Mouse (Mus musculus) ES-E14 (cell line): ENCODE measurements at regions not wholly inside any gene's neighbourhood (a gene's known extent, or its start where the extent isn't known, plus 50 kb on each side); places are given as distances from the start of the nearest gene placed in this dataset.

Experiments
- DNase-seq: peaks from one replicate; pipeline ENCODE4 v3.0.0-alpha.2; 2013; ENCODE audit warnings: low read depth, low spot score
- H3K27ac ChIP-seq: 2 replicates; pipeline ENCODE4 v1.5.1; 2012; ENCODE audit warnings: low read depth, mild to moderate bottlenecking, low read length, moderate library complexity, mixed read lengths; ENCODE audit not compliant: poor library complexity, insufficient read depth, severe bottlenecking
- H3K36me3 ChIP-seq: 2 replicates; pipeline ENCODE4 v1.6.1; 2012; ENCODE audit warnings: mild to moderate bottlenecking, low read length, moderate library complexity, mixed read lengths; ENCODE audit not compliant: control insufficient read depth, poor library complexity, insufficient read depth, severe bottlenecking
- H3K4me1 ChIP-seq, 2 experiments: fragments of 150-350 bp in 1 of 2; sonication (generic) in 1 of 2; 2 replicates each; pipeline ENCODE4 v1.6.1; 2012; ENCODE audit warnings: low read length in 2 of 2, mild to moderate bottlenecking in 1 of 2, mixed read lengths in 1 of 2; ENCODE audit not compliant: control insufficient read depth in 2 of 2, insufficient read depth in 2 of 2, poor library complexity in 1 of 2
- H3K4me3 ChIP-seq, 2 experiments: fragments of 150-350 bp in 1 of 2; sonication (generic) in 1 of 2; 2 replicates each; pipeline ENCODE4 v1.5.1; 2012; ENCODE audit warnings: low read length in 2 of 2, low read depth in 1 of 2, mild to moderate bottlenecking in 1 of 2, mixed read lengths in 1 of 2; ENCODE audit not compliant: insufficient read depth in 1 of 2, poor library complexity in 1 of 2, severe bottlenecking in 1 of 2
- H3K9ac ChIP-seq: 2 replicates; pipeline ENCODE4 v1.6.1; 2012; ENCODE audit warnings: low read depth, mild to moderate bottlenecking, low read length, mixed read lengths; ENCODE audit not compliant: poor library complexity, insufficient read depth, severe bottlenecking
- H3K9me3 ChIP-seq: fragments of 150-350 bp; sonication (generic); 2 replicates; pipeline ENCODE4 v1.6.1; 2012; ENCODE audit warnings: low read depth, mild to moderate bottlenecking, low read length; ENCODE audit not compliant: control insufficient read depth, insufficient read depth
- CHD2 ChIP-seq: IDR thresholded peaks from 2 replicates; pipeline ENCODE4 v1.6.1; 2014; ENCODE audit warnings: mild to moderate bottlenecking, low read depth, low read length, inconsistent platforms
- HCFC1 ChIP-seq: IDR thresholded peaks from 2 replicates; pipeline ENCODE4 v1.6.1; 2012; ENCODE audit warnings: low read length, inconsistent platforms, borderline replicate concordance; ENCODE audit not compliant: insufficient read depth
- MAFK ChIP-seq: IDR thresholded peaks from 2 replicates; pipeline ENCODE4 v1.6.1; 2014; ENCODE audit warnings: mild to moderate bottlenecking, low read depth, low read length, inconsistent platforms; ENCODE audit not compliant: insufficient read depth
- ZC3H11A ChIP-seq: IDR thresholded peaks from 2 replicates; pipeline ENCODE4 v1.6.1; 2012; ENCODE audit warnings: low read depth, mild to moderate bottlenecking, inconsistent platforms, low read length, borderline replicate concordance
- ZNF384 ChIP-seq: IDR thresholded peaks from 2 replicates; pipeline ENCODE4 v1.6.1; 2012; ENCODE audit warnings: low read depth, low read length, inconsistent platforms
- in situ Hi-C, 2 experiments: fragments of 600-800 bp; cut with MboI; formaldehyde crosslinking; loops; one replicate each; pipeline ENCODE4 v1.15.1; 2025; ENCODE audit warnings: low sequenced_read_pairs in 2 of 2, inconsistent platforms in 1 of 2; ENCODE audit not compliant: unreplicated experiment in 2 of 2

DNA sequence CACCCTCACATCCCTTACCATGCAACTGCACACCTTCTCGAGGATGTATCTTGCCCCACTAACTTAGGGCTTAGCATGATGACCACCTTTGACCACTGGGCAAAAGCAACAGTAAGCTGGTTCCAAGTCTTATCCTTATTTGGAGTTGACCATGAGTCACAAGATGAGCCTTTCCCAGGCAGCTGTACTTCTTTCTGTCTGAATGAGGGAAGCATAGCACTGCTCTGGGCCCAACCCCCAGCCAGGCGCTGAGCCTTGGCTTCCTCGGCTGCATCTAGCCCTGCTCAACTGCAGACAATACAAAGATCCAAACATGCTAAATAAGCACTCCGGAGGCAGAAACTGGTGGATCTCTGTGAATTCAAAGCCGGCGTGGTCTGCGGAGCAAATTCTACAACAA, 392.9 kb downstream of the H2al1j start:
- DNase-seq, result no peak
- Histone ChIP-seq H3K9ac (no peak overlapping the region), H3K36me3 (no peaks in the 10 kb centered on the region), H3K4me1 (no peaks in the 10 kb centered on the region; a peak in 1 of 4 replicates), H3K4me3 (no peak overlapping the region), H3K27ac (no peak overlapping the region), H3K9me3 (no peaks in the 10 kb centered on the region)
- in situ Hi-C loops, result no loop called here
- no peak for TF ChIP-seq MAFK
- TF ChIP-seq ZNF384, result no peak
- TF ChIP-seq HCFC1, result no peak
- no peak for TF ChIP-seq ZC3H11A
- no peak for TF ChIP-seq CHD2

DNA sequence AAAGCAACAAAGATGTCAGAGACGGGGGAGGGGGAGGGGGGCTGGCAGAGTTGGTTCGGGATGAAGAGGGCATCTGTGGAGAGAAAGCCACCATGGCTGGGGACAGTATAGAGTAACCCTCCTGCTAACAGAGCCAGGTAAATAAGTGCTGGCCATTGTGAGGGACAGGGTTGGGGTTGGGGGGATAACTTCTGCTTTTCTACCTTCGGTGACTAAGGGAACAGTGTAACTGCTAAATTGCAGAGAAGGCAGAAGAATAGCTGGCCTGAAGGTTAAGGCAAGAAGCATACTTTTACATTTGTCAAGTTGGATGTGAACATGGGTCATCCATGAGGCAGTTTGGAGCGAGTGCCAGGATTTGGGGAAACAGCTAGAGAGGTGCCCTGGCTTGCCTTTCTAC, 395.1 kb downstream of the H2al1j start:
- in situ Hi-C loops, result no loop called here
- no peaks in the 10 kb centered on the region for H3K9me3 ChIP-seq
- no peak for TF ChIP-seq CHD2
- no peak for TF ChIP-seq ZC3H11A
- no peak for TF ChIP-seq HCFC1
- TF ChIP-seq MAFK, result no peak
- no peak for TF ChIP-seq ZNF384
- H3K4me3 ChIP-seq, result no peak overlapping the region
- no peak overlapping the region for H3K27ac ChIP-seq
- H3K9ac ChIP-seq, result no peak overlapping the region
- no peak for DNase-seq
- no peaks in the 10 kb centered on the region for H3K4me1 ChIP-seq
- H3K36me3 ChIP-seq, result no peaks in the 10 kb centered on the region

DNA sequence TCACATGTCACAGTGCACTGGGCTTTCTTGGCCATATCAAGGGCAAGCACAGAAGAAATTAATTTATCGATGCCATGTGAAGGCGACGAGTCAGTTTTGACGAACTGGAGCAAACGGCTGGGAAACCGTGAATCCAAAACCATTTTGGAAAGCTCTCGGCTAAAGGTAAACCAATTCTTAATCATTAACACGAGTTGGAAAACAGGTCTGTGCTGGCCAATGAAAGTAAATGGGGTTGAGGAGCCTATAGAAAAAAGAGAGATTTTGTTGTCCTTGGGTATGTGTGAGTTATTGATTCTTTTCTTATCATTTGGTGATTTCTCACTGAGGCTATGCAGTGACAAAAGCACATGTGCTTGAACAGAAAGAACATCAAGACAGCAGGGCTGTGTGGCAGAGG, 397.1 kb downstream of the H2al1j start:
- no peak overlapping the region for H3K9ac ChIP-seq
- H3K27ac ChIP-seq, result no peak overlapping the region
- no peak for DNase-seq
- no peaks in the 10 kb centered on the region for H3K4me1 ChIP-seq
- no peak overlapping the region for H3K4me3 ChIP-seq
- TF ChIP-seq HCFC1 (no peak), ZC3H11A (no peak), ZNF384 (no peak), CHD2 (no peak), MAFK (no peak)
- H3K36me3 ChIP-seq, result no peaks in the 10 kb centered on the region
- H3K9me3 ChIP-seq, result no peaks in the 10 kb centered on the region
- in situ Hi-C loops, result no loop called here

DNA sequence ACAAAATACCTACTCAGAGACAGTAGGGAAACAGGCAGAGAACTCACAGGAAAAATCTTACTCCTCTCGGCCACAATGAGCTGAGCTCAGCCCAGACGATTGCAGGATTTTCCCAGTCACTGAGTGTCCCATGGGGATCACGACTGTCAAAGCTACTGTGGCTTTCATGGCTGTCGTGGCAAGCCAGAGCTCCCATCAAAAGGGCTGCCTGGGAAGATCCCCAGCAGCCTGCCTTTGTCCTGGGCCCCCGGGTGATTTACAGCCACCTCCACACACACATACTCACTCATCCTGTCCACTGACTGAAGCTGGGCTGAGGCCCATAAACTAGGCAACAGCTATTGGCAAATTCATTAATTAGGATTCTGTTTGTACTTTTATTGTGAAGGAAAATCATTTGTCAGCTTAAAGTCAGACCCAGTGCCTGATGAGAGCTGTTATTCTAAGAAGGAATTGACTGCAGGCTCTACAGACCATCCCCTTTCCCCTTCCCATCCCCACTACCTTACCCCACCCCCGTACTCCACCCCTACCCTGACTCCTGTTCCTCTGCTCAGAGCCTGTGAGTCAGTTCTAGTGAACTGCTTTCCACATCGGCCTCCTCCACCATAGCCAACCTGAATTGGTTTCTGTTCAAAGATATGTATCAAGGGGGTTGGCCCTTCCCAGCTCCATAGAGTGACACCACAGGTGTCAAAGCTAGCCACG, 399.1 kb downstream of the H2al1j start:
- DNase-seq, result no peak
- H3K36me3 ChIP-seq, result no peaks in the 10 kb centered on the region
- in situ Hi-C loops, result no loop called here
- TF ChIP-seq HCFC1 (no peak), ZNF384 (no peak), ZC3H11A (no peak), MAFK (no peak), CHD2 (no peak)
- no peak overlapping the region for H3K4me3 ChIP-seq
- no peak overlapping the region for H3K27ac ChIP-seq
- H3K4me1 ChIP-seq, result no peaks in the 10 kb centered on the region
- H3K9me3 ChIP-seq, result no peaks in the 10 kb centered on the region
- no peak overlapping the region for H3K9ac ChIP-seq

DNA sequence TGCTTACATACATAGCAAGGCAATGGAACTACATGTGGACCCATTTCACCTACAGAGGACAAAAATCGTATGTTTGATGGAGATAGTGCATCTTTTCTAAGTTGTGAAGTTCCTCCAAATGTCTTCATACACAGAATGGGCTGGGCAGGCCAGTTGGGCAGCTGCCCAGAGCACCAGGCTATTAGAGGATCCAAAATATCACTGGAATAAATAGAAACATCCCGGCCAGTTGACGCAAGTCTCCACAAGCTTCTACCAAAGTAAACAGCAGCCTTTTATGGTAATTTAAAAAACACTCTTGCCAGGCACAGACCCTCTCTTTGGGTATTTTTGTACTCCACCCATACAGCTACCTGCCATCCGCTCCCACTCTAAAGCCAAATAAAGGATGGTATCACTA, 400.9 kb downstream of the H2al1j start:
- Histone ChIP-seq H3K4me3 (no peak overlapping the region), H3K36me3 (no peaks in the 10 kb centered on the region), H3K27ac (no peak overlapping the region), H3K4me1 (no peaks in the 10 kb centered on the region), H3K9me3 (no peaks in the 10 kb centered on the region), H3K9ac (no peak overlapping the region)
- no peak for DNase-seq
- in situ Hi-C loops, result no loop called here
- TF ChIP-seq ZNF384 (no peak), ZC3H11A (no peak), CHD2 (no peak), MAFK (no peak)
